Mouse (Mus musculus) heart, embryonic 15.5 days (tissue): ENCODE data around the gene Ssbp3. TPM values are rescaled to one million over a fixed set of nuclear protein-coding genes. Genes with fewer than 3 reads are reported as not detected.

Experiments used
- ATAC-seq: fragments of 200-750 bp; cut with Nextera tagmentation; replicated peaks from 2 replicates; pipeline ENCODE4 v1.8.0; 2017; ENCODE audit warnings: low read depth, moderate TSS enrichment; ENCODE audit not compliant: insufficient number of reproducible peaks, insufficient read depth, low FRiP score
- H3K27ac ChIP-seq: fragments of 300-500 bp; sonication (generic); 2 replicates; pipeline ENCODE4 v1.5.1; 2015; ENCODE audit warnings: mild to moderate bottlenecking, inconsistent platforms
- H3K27me3 ChIP-seq: fragments of 300-500 bp; sonication (generic); 2 replicates; pipeline ENCODE4 v1.6.1; 2015; ENCODE audit warnings: inconsistent platforms
- H3K36me3 ChIP-seq: fragments of 300-500 bp; sonication (generic); 2 replicates; pipeline ENCODE4 v1.6.1; 2015; ENCODE audit warnings: mild to moderate bottlenecking, inconsistent platforms
- H3K4me1 ChIP-seq: fragments of 300-500 bp; sonication (generic); replicated peaks from 2 replicates; pipeline ENCODE4 v1.6.1; 2015; ENCODE audit warnings: inconsistent platforms
- H3K4me2 ChIP-seq: fragments of 300-500 bp; sonication (generic); 2 replicates; pipeline ENCODE4 v1.6.1; 2015; ENCODE audit warnings: inconsistent platforms, mild to moderate bottlenecking, moderate library complexity
- H3K4me3 ChIP-seq: fragments of 300-500 bp; sonication (generic); 2 replicates; pipeline ENCODE4 v1.5.1; 2015; ENCODE audit warnings: mild to moderate bottlenecking, inconsistent platforms
- H3K9ac ChIP-seq: fragments of 300-500 bp; sonication (generic); 2 replicates; pipeline ENCODE4 v1.6.1; 2015; ENCODE audit warnings: mild to moderate bottlenecking, inconsistent platforms
- H3K9me3 ChIP-seq: fragments of 300-500 bp; sonication (generic); replicated peaks from 2 replicates; pipeline ENCODE4 v1.6.1; 2016; ENCODE audit warnings: inconsistent platforms
- WGBS: fragments of 180-500 bp; shearing (Covaris S2); methylation state at CpG from one replicate; pipeline ENCODE4 v1.1.7; 2015; ENCODE audit warnings: mixed read lengths; 5-methylcytosine and 5-hydroxymethylcytosine counted together
- polyA plus RNA-seq: library from polyadenylated mRNA; unstranded; fragments of >200 nt; fragmentation: Nextera tagmentation; extraction: Ambion mirVana; gene quantifications from 2 replicates; pipeline ENCODE4 v1.2.1, GENCODE M21; 2015

The Ssbp3 gene
- polyA plus RNA-seq, 1 experiment from 2014 or later, result 53.3 TPM

DNA sequence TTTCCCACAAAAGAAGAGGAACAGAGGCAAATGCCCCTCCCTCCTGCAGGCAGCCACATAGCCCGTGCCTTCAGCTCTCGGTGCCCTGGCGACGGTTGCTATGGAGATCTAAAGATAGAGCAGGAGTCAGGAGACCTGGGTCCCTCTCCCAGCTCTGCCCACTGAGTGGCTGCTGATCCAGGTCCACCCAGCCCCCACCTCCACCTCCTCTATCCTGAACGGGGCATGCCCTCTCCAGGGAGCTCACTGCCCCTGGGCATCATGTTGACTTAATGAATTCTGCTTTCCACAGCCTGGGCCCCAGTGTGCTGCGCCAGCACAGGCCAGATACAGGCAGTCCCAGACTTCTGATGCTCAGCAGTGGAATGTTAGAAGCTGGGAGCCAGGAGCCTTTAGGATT, 174.4 kb downstream of the Ssbp3 start:
- Histone ChIP-seq H3K9me3 (no peaks in the 10 kb centered on the region), H3K27ac (no peak overlapping the region), H3K27me3 (no peaks in the 10 kb centered on the region), H3K4me2 (no peak overlapping the region), H3K9ac (no peak overlapping the region), H3K4me3 (no peak overlapping the region), H3K4me1 (peaks cover 12% of the 10 kb centered on the region), H3K36me3 (no peaks in the 10 kb centered on the region)
- WGBS, result 17% methylated on average over 6 of the region's 6 CpGs
- ATAC-seq, result peak; percentile 64

DNA sequence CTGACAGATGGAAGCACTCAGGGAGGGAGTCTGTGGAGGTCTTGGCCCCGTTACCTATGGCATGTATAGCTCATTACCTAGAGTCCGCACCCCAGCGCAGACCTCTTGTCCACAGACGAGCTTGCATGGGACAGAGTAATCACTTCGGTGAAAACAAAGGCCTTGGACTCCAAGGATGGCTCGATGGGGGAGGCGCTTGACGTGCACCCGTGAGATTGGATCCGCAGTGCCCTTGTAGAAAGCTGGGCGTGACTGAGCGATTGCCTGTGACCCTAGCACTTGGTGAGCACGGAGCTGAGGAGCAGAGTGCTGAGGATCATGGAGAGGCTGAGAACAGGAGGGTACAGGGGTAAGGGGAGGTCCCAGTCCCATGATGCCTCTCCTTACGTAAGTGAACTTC, 181.2 kb downstream of the Ssbp3 start:
- H3K4me1 ChIP-seq, result peaks cover 4% of the 10 kb centered on the region; the same call in 1 of the 2 replicates
- H3K27ac ChIP-seq, result no peak overlapping the region
- no peak overlapping the region for H3K9ac ChIP-seq
- H3K4me2 ChIP-seq, result no peak overlapping the region
- ATAC-seq, result no peak
- H3K36me3 ChIP-seq, result no peaks in the 10 kb centered on the region
- no peak overlapping the region for H3K4me3 ChIP-seq
- WGBS, result 81% methylated on average over 14 of the region's 14 CpGs
- H3K27me3 ChIP-seq, result no peaks in the 10 kb centered on the region
- H3K9me3 ChIP-seq, result no peaks in the 10 kb centered on the region

DNA sequence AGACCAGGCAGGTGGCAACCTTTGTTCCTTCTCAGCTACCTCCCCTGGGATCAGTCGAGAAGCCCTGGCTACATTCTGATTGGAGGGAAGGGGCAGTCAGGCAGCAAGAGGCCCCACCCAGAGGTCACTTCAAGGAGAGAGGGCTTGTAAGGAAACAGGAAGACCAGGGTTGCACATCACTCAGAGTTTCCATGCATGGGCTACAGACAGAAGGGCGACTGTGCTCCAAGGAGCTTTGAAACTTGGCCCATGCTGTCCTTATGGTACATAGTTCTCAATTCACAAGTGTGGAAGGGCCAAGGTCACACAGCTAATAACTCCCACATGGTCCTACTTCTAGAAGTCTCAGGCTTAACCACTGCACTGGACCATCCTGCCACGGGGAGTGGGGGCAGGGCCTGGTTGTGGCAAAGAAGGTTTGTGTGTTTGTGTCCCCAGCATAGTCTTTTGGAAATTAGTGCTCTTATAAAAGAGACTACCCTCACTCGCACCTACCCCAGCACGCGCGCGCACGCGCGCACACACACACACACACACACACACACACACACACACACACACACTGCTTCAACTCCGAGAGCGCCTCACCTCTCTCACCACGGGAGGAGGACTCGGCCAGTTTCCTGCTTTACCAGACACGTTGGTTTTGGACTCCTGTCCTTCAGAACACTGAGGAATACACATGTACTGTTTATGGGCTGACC, 184.1 kb downstream of the Ssbp3 start:
- Histone ChIP-seq H3K27me3 (0 out of 2 replicates have a peak, but pooled peaks cover 6% of the 10 kb centered on the region), H3K4me1 (peaks cover 4% of the 10 kb centered on the region; the same call in 1 of the 2 replicates), H3K4me2 (no peak overlapping the region), H3K9ac (no peak overlapping the region), H3K4me3 (no peak overlapping the region), H3K9me3 (no peaks in the 10 kb centered on the region), H3K36me3 (no peaks in the 10 kb centered on the region), H3K27ac (no peak overlapping the region)
- WGBS, result 73% methylated on average over 16 of the region's 16 CpGs
- ATAC-seq, result no peak

DNA sequence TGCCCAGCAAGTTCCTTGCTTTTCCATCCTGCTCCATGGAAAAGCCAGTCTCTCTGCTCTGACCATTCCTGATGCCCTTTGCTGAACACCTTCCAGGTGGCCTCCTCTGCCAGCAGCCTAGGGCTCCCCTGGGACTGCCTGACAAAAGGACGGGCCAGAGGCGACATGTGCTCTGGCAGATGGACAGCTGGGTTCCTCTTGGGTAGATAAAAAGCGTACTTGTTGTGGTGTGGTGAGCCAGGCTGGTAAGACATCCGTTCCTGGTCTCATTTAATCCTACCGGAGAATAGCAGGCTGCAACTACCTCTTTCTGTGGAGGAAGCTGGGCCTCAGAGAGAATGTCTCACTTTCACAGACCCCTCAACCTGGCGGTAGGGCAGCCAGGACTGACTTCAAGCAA, 185.5 kb downstream of the Ssbp3 start:
- 44% methylated on average over 6 of the region's 6 CpGs for WGBS
- Histone ChIP-seq H3K4me1 (peaks cover 4% of the 10 kb centered on the region; the same call in 1 of the 2 replicates), H3K9ac (no peak overlapping the region), H3K27me3 (0 out of 2 replicates have a peak, but pooled peaks cover 6% of the 10 kb centered on the region), H3K9me3 (no peaks in the 10 kb centered on the region), H3K36me3 (no peaks in the 10 kb centered on the region), H3K4me3 (no peak overlapping the region), H3K27ac (no peak overlapping the region), H3K4me2 (no peak overlapping the region)
- no peak for ATAC-seq

DNA sequence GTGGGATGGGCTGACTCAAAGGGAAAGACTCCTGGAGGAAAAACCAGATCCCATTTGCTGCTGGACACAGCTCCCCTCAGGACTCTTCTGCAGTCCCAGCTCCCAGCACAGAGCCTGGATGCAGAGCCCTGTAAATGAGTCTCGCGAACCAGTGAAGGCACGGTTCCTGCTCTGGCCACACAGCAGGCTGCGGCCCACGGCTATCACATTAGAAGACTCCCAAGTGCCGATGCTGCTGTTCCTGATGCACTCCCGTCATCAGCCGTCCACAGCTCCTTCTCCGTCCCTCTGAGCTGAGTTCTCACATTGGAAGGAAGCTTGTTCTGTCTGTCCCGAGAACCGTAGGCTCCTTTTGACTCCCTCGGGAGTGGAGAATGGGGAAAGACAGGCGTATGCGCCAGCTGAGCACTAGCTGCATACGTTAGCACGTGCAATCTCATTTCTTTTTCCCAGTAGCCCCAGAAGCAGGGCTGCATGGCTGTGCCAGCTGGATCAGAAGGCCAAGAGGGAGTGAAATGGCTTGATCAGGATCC, 186.4 kb downstream of the Ssbp3 start, which contains the start of gene Cdcp2:
TSS of gene Cdcp2 (plus strand) at position 51 of the 533 bp plus-strand sequence.
- Histone ChIP-seq H3K9me3 (no peaks in the 10 kb centered on the region), H3K4me3 (no peak within 1 kb of the TSS), H3K27me3 (0 out of 2 replicates have a peak, but pooled peaks cover 6% of the 10 kb centered on the region), H3K36me3 (no peaks in the 10 kb centered on the region), H3K4me1 (peaks cover 4% of the 10 kb centered on the region; the same call in 1 of the 2 replicates), H3K9ac (no peak within 1 kb of the TSS), H3K27ac (no peak within 1 kb of the TSS), H3K4me2 (no peak within 1 kb of the TSS)
- 64% methylated on average over 16 of the region's 16 CpGs for WGBS
- no peak for ATAC-seq

DNA sequence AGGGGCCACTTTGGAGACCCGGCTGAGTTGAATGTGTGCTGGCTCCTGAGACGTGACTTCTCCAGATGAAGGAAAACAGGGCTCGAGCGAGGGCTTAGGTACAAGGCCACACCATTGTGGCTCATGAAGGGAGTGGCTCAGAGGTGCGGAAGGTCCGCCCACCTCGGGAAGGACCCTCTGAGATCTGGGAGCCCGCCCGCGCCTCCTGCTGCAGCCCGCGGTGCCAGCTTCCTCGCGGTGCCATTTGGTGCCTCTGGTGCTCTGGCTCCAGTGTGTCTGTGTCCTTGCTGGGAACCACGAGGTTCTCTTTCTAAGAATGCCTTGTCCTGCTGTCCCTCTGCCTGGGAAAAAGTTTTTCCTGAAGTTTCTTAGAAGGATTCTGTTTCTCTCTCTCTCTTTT, 187.4 kb downstream of the Ssbp3 start:
- no peak overlapping the region for H3K4me2 ChIP-seq
- 47% methylated on average over 15 of the region's 15 CpGs for WGBS
- H3K27me3 ChIP-seq, result 0 out of 2 replicates have a peak, but pooled peaks cover 6% of the 10 kb centered on the region
- H3K9me3 ChIP-seq, result no peaks in the 10 kb centered on the region
- no peak overlapping the region for H3K27ac ChIP-seq
- peaks cover 4% of the 10 kb centered on the region; the same call in 1 of the 2 replicates for H3K4me1 ChIP-seq
- no peaks in the 10 kb centered on the region for H3K36me3 ChIP-seq
- no peak for ATAC-seq
- H3K4me3 ChIP-seq, result no peak overlapping the region
- no peak overlapping the region for H3K9ac ChIP-seq

DNA sequence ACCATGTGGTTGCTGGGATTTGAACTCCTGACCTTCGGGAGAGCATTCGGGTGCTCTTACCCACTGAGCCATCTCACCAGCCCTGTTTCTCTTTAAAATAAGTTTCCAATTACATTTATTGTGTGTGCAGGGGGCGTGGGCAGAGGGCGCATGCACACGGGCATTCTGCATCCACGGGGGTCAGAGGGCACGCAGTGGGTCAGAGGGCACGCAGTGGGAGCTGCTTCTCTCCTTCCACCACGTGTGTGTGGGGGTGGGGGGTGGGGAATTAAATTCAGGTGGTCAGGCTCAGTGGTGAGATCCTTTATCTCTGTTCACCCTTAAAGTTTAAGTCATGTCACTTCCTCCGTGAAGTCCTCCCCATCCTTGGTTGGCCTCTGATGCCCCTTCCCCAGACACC, 187.9 kb downstream of the Ssbp3 start:
- no peak overlapping the region for H3K9ac ChIP-seq
- H3K4me2 ChIP-seq, result no peak overlapping the region
- no peak overlapping the region for H3K27ac ChIP-seq
- 0 out of 2 replicates have a peak, but pooled peaks cover 6% of the 10 kb centered on the region for H3K27me3 ChIP-seq
- peaks cover 4% of the 10 kb centered on the region; the same call in 1 of the 2 replicates for H3K4me1 ChIP-seq
- H3K4me3 ChIP-seq, result no peak overlapping the region
- H3K36me3 ChIP-seq, result no peaks in the 10 kb centered on the region
- ATAC-seq, result no peak
- H3K9me3 ChIP-seq, result no peaks in the 10 kb centered on the region
- 82% methylated on average over 10 of the region's 10 CpGs for WGBS

DNA sequence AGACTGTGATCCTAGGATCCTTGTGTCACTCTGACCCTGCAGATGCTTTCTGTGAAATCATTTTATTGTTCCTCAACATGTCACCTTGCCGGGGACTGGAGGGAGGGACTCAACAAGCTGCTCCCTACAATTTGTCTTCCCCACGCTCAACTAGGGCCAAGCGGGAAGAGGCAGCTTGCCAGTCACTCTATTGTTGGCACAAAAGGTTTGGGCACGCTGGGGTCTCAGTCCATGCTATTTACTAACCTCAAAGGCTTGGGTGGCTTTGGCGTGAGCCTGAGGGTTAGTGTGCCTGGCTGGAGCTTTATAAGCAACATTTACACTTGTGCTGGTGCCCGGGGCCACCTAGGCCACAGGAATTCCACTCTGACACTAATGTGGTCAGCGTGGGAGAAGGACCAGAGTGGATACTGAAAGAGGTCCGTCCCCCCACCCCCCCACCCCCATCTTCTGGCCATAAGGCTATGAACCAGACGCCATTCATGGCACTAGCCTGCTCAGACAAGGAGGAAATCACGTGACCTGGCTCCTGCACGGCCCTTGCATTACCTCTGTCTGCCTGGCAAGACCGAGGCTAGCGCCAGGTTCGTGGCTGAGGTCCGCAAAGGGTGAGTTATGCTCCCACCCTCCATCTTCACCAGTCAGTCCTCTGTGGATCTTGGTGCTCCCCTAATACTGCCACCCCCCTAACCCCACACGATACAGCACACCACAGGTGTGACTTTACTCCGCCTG, 188.5 kb downstream of the Ssbp3 start:
- Histone ChIP-seq H3K27ac (no peak overlapping the region), H3K9me3 (no peaks in the 10 kb centered on the region), H3K4me3 (no peak overlapping the region), H3K36me3 (no peaks in the 10 kb centered on the region), H3K9ac (no peak overlapping the region), H3K4me1 (peaks cover 4% of the 10 kb centered on the region; the same call in 1 of the 2 replicates), H3K4me2 (no peak overlapping the region), H3K27me3 (0 out of 2 replicates have a peak, but pooled peaks cover 6% of the 10 kb centered on the region)
- ATAC-seq, result no peak
- 71% methylated on average over 17 of the region's 17 CpGs for WGBS

Other genes with a start within 250 kb of the Ssbp3 start
- 46.8 and 64.6 TPM in 2 replicates for gene Ttc4, start 231.8 kb upstream of the Ssbp3 start, polyA plus RNA-seq
- gene Mroh7, start 179.8 kb upstream of the Ssbp3 start, polyA plus RNA-seq, result 0.68 and 0.87 TPM in 2 replicates
- gene Fam151a, start 176.8 kb upstream of the Ssbp3 start, polyA plus RNA-seq, result 0.31 and 0.36 TPM in 2 replicates
- gene Acot11, start 105.7 kb upstream of the Ssbp3 start, polyA plus RNA-seq, result 6.1 and 6.4 TPM in 2 replicates
- gene Mrpl37, start 156.2 kb downstream of the Ssbp3 start, polyA plus RNA-seq, result 79.5 and 89.9 TPM in 2 replicates
- 3.1 and 4.6 TPM in 2 replicates for gene Cyb5rl, start 156.3 kb downstream of the Ssbp3 start, polyA plus RNA-seq
- not detected in 2 replicates for gene Cdcp2, start 186.2 kb downstream of the Ssbp3 start, polyA plus RNA-seq